Mouse (Mus musculus) neutrophil, adult 5-6 weeks (primary cell): ENCODE measurements around the gene Nfe2l3. TPM values are rescaled to one million over a fixed set of nuclear protein-coding genes. Genes with fewer than 3 reads are reported as not detected.
A peak's percentile ranks its signal among the peaks of the same experiment; 100 is the strongest.

Source experiments
- ATAC-seq: fragments of 151-379, 151-347 bp; 2 replicates; pipeline ENCODE4 v1.8.0; 2017; ENCODE audit warnings: mild to moderate bottlenecking, moderate TSS enrichment; ENCODE audit not compliant: insufficient number of reproducible peaks, poor library complexity, low FRiP score, severe bottlenecking; ENCODE audit errors: extremely low read depth
- total RNA-seq: library from RNA; stranded (forward); fragments of 200-1000 nt; gene quantifications from 2 replicates; pipeline ENCODE4 v1.2.3, GENCODE M21; 2017

Gene Nfe2l3
- total RNA-seq, 1 experiment from 2014 or later = 0.70 TPM

GRCm38 (mm10) chr6:51438826-51439330 is 6.4 kb downstream of the Nfe2l3 start:
- no peak for ATAC-seq

- ATAC-seq = 0 out of 2 replicates have a peak, but pooled peaks have one; percentile 19
Observed at GRCm38 (mm10) chr6:51442191-51442835, 9.8 kb downstream of the Nfe2l3 start.

GRCm38 (mm10) chr6:51452927-51453503 is 20.5 kb downstream of the Nfe2l3 start:
- no peak for ATAC-seq

GRCm38 (mm10) chr6:51454949-51455348 is 22.5 kb downstream of the Nfe2l3 start:
- no peak for ATAC-seq

- no peak for ATAC-seq
Observed at GRCm38 (mm10) chr6:51456198-51456597, 23.7 kb downstream of the Nfe2l3 start.

GRCm38 (mm10) chr6:51457283-51457682 is 24.8 kb downstream of the Nfe2l3 start:
- ATAC-seq = no peak

GRCm38 (mm10) chr6:51457770-51458387 is 25.4 kb downstream of the Nfe2l3 start:
- no peak for ATAC-seq

- no peak for ATAC-seq
Observed at GRCm38 (mm10) chr6:51458925-51459312, 26.4 kb downstream of the Nfe2l3 start.

GRCm38 (mm10) chr6:51459313-51460020 is 27.0 kb downstream of the Nfe2l3 start:
- ATAC-seq = no peak

- no peak for ATAC-seq
Observed at GRCm38 (mm10) chr6:51460021-51460360, 27.5 kb downstream of the Nfe2l3 start.

GRCm38 (mm10) chr6:51460363-51460762 is 27.9 kb downstream of the Nfe2l3 start:
- no peak for ATAC-seq

- no peak for ATAC-seq
Observed at GRCm38 (mm10) chr6:51467649-51468048, 35.2 kb downstream of the Nfe2l3 start.

- ATAC-seq = peak; percentile 13; the same call in 1 of the 2 replicates
Observed at GRCm38 (mm10) chr6:51468891-51469561, 36.6 kb downstream of the Nfe2l3 start.

- ATAC-seq = peak; percentile 89
Observed at GRCm38 (mm10) chr6:51469715-51470310, 37.3 kb downstream of the Nfe2l3 start, which contains the start of gene Hnrnpa2b1. Gene Hnrnpa2b1 (minus strand): TSS chr6:51469894.

- peak; percentile 18; the same call in 1 of the 2 replicates for ATAC-seq
Observed at GRCm38 (mm10) chr6:51470311-51471178, 38.1 kb downstream of the Nfe2l3 start, which contains the start of gene Cbx3. Gene Cbx3 (plus strand): TSS chr6:51470360.

GRCm38 (mm10) chr6:51471179-51471505 is 38.7 kb downstream of the Nfe2l3 start:
- ATAC-seq = no peak

- no peak for ATAC-seq
Observed at GRCm38 (mm10) chr6:51471782-51472181, 39.3 kb downstream of the Nfe2l3 start.

- ATAC-seq = no peak
Observed at GRCm38 (mm10) chr6:51472213-51472612, 39.7 kb downstream of the Nfe2l3 start.
